Mouse (Mus musculus): ENCODE data around the gene Angptl8.

Angptl8 gene

DNA sequence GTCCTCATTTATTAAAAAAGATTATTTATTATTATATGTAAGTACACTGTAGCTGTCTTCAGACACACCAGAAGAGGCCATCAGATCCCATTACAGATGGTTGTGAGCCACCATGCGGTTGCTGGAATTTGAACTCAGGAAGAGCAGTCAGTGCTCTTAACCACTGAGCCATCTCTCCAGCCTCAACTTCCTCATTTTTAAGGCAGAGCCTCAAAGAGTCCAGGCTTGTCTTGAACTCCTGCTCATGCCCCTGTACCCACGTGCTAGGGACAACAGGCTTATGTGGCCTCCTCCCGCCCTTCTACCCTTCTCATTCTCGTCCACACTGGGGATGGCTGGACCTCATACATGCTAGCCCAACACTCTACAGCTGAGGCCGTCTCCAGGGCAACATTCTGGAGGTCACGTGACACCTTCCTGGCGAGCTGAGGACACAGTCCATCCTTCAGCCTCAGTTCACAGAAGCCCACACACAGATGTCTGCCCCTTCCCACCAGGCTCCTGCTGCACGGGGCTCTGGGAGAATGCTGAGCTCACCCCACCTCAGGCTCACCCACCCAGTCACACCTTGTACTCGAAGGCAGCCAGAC, 18.5 kb upstream of the Angptl8 start:
- no peak for DNase-seq (ENCODE audit: low read depth)

GRCm38 (mm10) chr9:21818125-21818524, 17.2 kb upstream of the Angptl8 start:
- no peak for DNase-seq (ENCODE audit: low read depth)

GRCm38 (mm10) chr9:21818561-21818960, 16.7 kb upstream of the Angptl8 start:
- no peak for DNase-seq (ENCODE audit: low read depth)

DNA sequence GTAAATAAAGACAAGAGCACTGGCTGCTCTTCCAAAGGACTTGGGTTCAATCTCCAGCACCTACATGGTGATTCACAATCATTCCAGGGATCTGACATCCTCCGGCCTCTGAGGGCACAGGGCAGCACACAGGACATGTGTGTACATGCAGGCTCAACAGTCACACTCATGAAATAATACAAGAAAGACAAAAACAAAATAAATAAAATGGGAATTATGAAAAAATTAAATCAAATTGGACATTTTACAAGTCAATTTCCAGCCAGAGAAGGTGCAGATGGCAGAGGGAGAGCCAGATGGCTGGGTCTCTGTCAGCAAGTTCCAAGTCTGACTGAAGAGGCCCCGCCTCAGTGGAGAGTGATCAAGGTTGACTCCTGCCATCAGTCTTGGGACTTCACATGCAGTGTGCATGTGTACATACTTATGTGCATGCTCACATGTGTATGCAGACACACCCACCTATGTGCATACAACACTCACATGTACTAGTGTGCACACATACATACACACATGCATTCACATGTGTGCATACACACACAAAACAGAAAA, 16.1 kb upstream of the Angptl8 start:
- DNase-seq (ENCODE audit: low read depth): no peak

DNA sequence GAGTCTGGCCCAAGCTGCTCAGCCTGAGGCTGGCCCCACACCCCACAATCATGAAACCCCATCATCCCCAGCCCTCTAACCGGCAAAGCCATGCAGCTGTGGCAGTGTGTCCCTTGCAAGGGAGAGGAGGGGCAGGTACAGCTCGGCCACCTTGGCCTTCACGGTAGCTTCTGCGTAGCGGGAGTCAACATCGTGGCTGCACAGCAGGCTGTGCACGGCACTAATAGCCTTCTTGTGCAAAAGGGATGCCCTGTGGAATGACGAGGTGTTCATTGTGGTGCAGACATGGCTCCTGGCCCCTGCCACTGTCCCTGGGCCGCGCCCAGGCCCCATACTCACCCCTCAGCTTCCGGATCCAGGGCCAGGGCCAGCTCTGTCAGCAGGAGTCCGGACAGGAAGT, 15.1 kb upstream of the Angptl8 start:
- DNase-seq (ENCODE audit: low read depth): no peak

GRCm38 (mm10) chr9:21822686-21823085, 12.6 kb upstream of the Angptl8 start:
- DNase-seq (ENCODE audit: low read depth): no peak

GRCm38 (mm10) chr9:21823957-21824356, 11.4 kb upstream of the Angptl8 start:
- no peak for DNase-seq (ENCODE audit: low read depth)

DNA sequence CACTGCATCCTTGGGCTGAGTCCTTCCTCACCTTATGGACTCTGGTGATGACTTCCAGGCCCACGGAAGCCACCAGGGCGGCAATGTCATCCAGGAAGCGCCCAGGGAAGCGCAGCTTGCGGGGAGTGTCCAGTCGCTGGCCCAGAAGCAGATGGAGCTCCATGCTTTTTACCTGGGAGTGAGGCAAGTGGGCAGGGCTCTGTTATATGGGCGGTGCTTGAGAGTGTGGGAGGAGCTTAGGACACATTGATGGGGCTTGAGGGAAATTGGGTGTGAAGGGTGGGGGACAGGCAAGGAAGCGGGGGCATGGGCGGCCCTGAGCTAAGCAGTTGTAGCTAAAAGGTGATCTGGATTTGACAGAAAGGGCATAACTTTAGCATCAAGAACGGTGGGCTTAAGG, 10.9 kb upstream of the Angptl8 start:
- DNase-seq (ENCODE audit: low read depth): no peak

- DNase-seq (ENCODE audit: low read depth): no peak
Measured at GRCm38 (mm10) chr9:21829834-21830460, 5.4 kb upstream of the Angptl8 start.

GRCm38 (mm10) chr9:21830461-21830850, 4.9 kb upstream of the Angptl8 start:
- no peak for DNase-seq (ENCODE audit: low read depth)

- no peak for DNase-seq (ENCODE audit: low read depth)
Measured at GRCm38 (mm10) chr9:21830936-21831335, 4.4 kb upstream of the Angptl8 start.

DNA sequence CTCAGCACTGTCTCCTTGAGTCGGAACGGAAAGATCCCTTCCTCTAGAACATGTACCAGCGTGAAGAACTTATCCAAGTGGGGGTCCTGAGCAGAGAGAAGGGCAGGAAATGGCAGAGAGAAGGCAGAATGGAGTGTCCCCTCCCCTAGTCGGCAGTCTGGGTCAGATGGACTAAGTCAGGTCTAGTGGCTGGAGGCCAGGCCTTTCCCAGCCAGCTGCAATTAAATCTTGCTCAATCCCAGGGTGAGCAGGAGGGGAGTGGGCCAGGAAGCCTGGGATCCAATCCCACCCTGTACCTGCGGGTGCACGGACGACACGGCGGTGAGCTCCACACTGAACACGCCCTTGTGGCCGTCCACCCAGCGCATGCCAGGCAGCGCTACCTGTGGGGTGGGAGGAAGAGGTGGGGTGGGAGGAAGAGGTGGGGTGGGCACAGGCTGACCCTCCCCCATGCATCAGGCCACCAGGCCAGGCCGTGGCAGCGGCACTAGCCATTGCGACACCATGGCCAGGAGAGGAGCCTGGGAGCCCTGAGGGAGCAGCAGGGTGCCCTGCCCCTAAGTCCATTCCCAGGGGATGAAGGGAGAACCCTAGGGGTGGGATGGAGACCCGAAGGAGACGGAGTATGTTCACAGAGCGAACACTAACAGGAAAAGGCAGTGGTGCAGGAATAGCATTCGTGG, 3.6 kb upstream of the Angptl8 start:
- no peak for DNase-seq (ENCODE audit: low read depth)

GRCm38 (mm10) chr9:21837690-21838089, 2.4 kb downstream of the Angptl8 start:
- no peak for DNase-seq (ENCODE audit: low read depth)

- peak; percentile 66 for DNase-seq (ENCODE audit: low read depth)
Measured at GRCm38 (mm10) chr9:21840115-21840787, 4.9 kb downstream of the Angptl8 start.

GRCm38 (mm10) chr9:21841340-21841739, 6.0 kb downstream of the Angptl8 start:
- no peak for DNase-seq (ENCODE audit: low read depth)

DNA sequence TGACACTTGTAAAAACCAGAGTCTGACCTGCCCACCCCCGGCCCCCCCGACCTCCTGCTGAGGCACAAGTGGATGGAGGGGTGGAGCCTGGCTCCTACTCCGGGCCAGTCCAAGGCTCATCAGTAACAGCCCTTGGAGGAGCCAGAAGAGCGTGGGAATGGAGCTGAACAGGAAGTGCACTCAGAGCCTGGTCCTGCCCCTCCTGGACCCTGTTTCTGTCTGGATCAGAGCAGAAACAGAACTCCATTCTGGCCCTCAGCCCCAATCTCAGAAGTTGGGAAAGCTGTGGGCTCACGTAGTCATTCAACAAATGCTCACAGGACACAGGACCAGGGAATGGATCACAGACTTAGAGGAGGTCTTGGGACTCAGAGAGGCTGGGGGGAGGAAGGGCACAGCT, 7.1 kb downstream of the Angptl8 start:
- no peak for DNase-seq (ENCODE audit: low read depth)

DNA sequence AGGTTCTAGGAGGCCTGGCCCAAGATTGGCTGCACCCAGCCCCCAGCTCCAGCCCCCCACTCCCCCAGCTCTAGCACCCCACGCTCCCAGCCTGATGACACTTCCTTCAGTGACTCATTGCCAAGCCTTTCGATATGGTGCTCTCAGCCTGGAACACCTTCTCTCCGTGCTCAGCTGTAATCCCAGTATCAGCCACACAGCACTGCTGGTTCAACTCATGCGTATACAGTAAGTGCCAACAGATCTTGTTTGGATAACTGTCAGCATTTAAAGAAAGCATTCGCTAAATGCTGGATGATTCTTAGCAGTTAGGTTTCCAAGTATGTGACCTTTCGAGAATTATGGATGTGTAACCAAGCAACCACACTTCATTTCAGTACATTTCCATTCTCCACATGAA, 7.8 kb downstream of the Angptl8 start:
- no peak for DNase-seq (ENCODE audit: low read depth)

DNA sequence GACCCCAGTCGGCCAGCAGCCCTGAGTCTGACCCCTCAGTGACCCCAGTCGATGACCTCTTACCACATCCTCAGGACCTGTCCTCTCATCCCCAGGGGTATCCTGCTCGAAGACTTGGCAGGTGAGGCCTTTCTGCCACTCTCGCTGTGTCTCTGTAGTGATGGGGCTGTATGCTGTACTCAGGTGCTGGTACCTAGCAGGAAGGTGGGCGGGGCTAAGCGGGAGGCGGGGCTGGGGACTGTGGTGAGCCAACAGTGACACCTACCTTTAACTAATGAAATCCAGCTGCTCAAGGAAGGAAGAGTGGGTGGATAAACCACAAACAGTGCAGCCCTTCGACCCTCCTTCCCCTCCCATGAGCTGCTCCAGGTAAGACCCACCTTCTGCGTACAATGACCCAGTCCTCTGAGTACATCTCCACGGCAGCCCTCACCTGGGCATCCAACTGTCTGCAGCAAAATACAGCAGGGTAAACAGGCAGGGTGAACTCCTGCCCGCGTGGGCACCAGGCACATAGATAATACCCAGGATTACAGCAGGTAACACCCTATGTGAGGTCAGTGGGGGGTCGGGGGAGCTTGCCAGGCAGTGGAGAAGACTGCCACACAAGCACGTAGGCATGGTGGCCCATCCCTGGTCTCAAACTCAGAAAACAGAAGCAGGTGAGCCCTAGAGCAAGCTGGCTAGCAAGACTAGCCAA, 10.2 kb downstream of the Angptl8 start:
- peak; percentile 46 for DNase-seq (ENCODE audit: low read depth)

- DNase-seq (ENCODE audit: low read depth): no peak
Measured at GRCm38 (mm10) chr9:21846755-21847341, 11.5 kb downstream of the Angptl8 start.

GRCm38 (mm10) chr9:21847425-21847824, 12.1 kb downstream of the Angptl8 start:
- DNase-seq (ENCODE audit: low read depth): no peak

DNA sequence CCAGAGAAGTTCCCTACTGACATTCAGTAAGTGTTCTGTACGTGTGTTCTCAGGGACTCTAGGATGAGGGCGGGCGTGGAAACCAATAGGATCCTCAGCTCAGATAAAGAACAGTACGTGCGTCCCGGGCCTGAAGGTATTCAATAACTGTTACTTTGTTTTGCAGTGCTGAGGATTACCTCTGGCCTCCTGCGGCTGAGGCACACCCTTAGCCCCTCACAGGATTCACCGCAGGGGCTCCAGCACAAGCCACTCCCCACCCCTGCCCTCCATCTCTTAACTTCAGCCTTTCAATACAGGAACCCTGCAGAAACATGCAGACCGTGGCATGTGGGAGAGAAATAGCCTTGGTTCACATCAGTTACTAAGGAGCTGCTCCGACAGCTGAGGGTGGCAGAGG, 12.6 kb downstream of the Angptl8 start:
- DNase-seq (ENCODE audit: low read depth): no peak
